Mouse (Mus musculus) liver, embryonic 14.5 days (tissue): ENCODE measurements around the gene Tspan3. TPM values are rescaled to one million over a fixed set of nuclear protein-coding genes. Genes with fewer than 3 reads are reported as not detected.
A peak's percentile ranks its signal among the peaks of the same experiment; 100 is the strongest.

Experiments
- ATAC-seq: fragments of 200-750 bp; cut with Nextera tagmentation; 2 replicates; pipeline ENCODE4 v1.8.0; 2017; ENCODE audit warnings: moderate number of reproducible peaks, mild to moderate bottlenecking, moderate library complexity; ENCODE audit not compliant: insufficient read depth
- DNase-seq, 3 experiments: peaks; one replicate each; pipeline ENCODE4 v3.0.0-alpha.2; 2012 to 2013; ENCODE audit warnings: low read depth in 3 of 3, low spot score in 3 of 3
- H3K27ac ChIP-seq: fragments of 300-500 bp; sonication (generic); 2 replicates; pipeline ENCODE4 v1.5.1; 2014; ENCODE audit warnings: moderate library complexity, mild to moderate bottlenecking, control low read depth, inconsistent platforms
- H3K27me3 ChIP-seq: fragments of 300-500 bp; sonication (generic); 2 replicates; pipeline ENCODE4 v1.6.1; 2014; ENCODE audit warnings: mild to moderate bottlenecking, low read length, moderate library complexity; ENCODE audit not compliant: control insufficient read depth, insufficient read depth
- H3K36me3 ChIP-seq: fragments of 300-500 bp; sonication (generic); replicated peaks from 2 replicates; pipeline ENCODE4 v1.6.1; 2014; ENCODE audit warnings: low read depth; ENCODE audit not compliant: control insufficient read depth, insufficient read depth
- H3K4me1 ChIP-seq, 2 experiments: fragments of 200-500 bp in 1 of 2; fragments of 300-500 bp in 1 of 2; sonication (generic) in 1 of 2; replicated peaks; 2 replicates each; pipeline ENCODE4 v1.6.1; 2012 to 2014; ENCODE audit warnings: antibody characterized with exemption in 1 of 2, inconsistent platforms in 1 of 2, low read length in 1 of 2; ENCODE audit not compliant: control insufficient read depth in 2 of 2, insufficient read depth in 2 of 2
- H3K4me2 ChIP-seq: fragments of 300-500 bp; sonication (generic); 2 replicates; pipeline ENCODE4 v1.6.1; 2014; ENCODE audit warnings: low read depth, mild to moderate bottlenecking, control low read depth, moderate library complexity
- H3K4me3 ChIP-seq, 2 experiments: fragments of 200-500 bp in 1 of 2; fragments of 300-500 bp in 1 of 2; sonication (generic) in 1 of 2; 2 replicates each; pipeline ENCODE4 v1.5.1; 2012 to 2014; ENCODE audit warnings: low read depth in 2 of 2, low read length in 2 of 2, mild to moderate bottlenecking in 2 of 2, control low read depth in 1 of 2, inconsistent platforms in 1 of 2, moderate library complexity in 1 of 2; ENCODE audit not compliant: insufficient read depth in 1 of 2
- H3K9ac ChIP-seq: fragments of 300-500 bp; sonication (generic); replicated peaks from 2 replicates; pipeline ENCODE4 v1.6.1; 2014; ENCODE audit warnings: mild to moderate bottlenecking, control low read depth, moderate library complexity
- H3K9me3 ChIP-seq: fragments of 300-500 bp; sonication (generic); 2 replicates; pipeline ENCODE4 v1.6.1; 2016; ENCODE audit warnings: low read length, mixed read lengths; ENCODE audit not compliant: control insufficient read depth
- CTCF ChIP-seq: IDR thresholded peaks from 2 replicates; pipeline ENCODE4 v1.5.1; 2016; ENCODE audit warnings: antibody characterized with exemption, low read depth, control low read depth
- EP300 ChIP-seq: IDR thresholded peaks from 2 replicates; pipeline ENCODE4 v1.6.1; 2016; ENCODE audit warnings: antibody characterized with exemption, low read depth
- WGBS: fragments of 180-500 bp; shearing (Covaris S2); extraction: QIAGEN DNeasy Blood & Tissue Kit; methylation state at CpG from one replicate; pipeline ENCODE4 v1.1.7; 2014; ENCODE audit not compliant: insufficient replicate concordance; 5-methylcytosine and 5-hydroxymethylcytosine counted together
- polyA plus RNA-seq, 2 experiments: library from polyadenylated mRNA; depleted of rRNA in 1 of 2; stranded (reverse) in 1 of 2; unstranded in 1 of 2; fragments of >200 nt; fragmentation: Nextera tagmentation in 1 of 2; extraction: Ambion mirVana in 1 of 2; gene quantifications; 2 replicates each; pipeline versions ENCODE4 v1.2.1 to v1.2.3; 2012 to 2014

Tspan3 gene
- polyA plus RNA-seq, 2 experiments = 15.3 to 22.4 TPM

GRCm38 (mm10) chr9:56175316-56175715 lies 10.0 kb upstream of the Tspan3 start:
- Histone ChIP-seq H3K4me1 (peaks cover 0 to 5% of the 10 kb centered on the region in 2 experiments; a peak in 1 of 4 replicates), H3K4me3 (no peak overlapping the region), H3K27ac (no peak overlapping the region), H3K4me2 (no peak overlapping the region), H3K27me3 (no peaks in the 10 kb centered on the region; the same call in 1 of the 2 replicates), H3K9ac (no peak overlapping the region), H3K36me3 (no peaks in the 10 kb centered on the region), H3K9me3 (no peaks in the 10 kb centered on the region)
- ATAC-seq (no peak), DNase-seq (no peak)
- 62% methylated on average over 3 of the region's 3 CpGs for WGBS
- no peak for TF ChIP-seq EP300
- TF ChIP-seq CTCF = no peak

DNA sequence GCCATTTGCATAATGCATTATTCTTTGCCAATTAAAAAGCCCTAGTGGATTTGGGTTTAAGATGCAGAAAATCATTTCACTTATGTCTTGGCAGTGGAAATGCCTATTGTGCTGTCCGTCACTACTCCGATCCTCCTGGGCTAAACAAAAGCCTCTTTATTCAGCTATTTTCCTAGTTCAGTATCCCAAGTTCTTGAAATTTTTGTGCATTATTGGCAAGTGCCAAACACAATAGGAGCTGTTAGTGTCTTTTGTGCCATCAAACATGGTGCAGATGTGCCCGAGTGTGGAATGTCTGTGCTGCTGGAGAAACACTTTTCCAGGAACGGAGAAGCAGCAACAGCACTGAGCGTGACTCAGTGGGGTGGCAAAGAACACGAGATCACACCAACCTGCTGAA lies 2.4 kb upstream of the Tspan3 start:
- no peak for ATAC-seq
- Histone ChIP-seq H3K9me3 (no peaks in the 10 kb centered on the region), H3K27me3 (no peaks in the 10 kb centered on the region)

DNA sequence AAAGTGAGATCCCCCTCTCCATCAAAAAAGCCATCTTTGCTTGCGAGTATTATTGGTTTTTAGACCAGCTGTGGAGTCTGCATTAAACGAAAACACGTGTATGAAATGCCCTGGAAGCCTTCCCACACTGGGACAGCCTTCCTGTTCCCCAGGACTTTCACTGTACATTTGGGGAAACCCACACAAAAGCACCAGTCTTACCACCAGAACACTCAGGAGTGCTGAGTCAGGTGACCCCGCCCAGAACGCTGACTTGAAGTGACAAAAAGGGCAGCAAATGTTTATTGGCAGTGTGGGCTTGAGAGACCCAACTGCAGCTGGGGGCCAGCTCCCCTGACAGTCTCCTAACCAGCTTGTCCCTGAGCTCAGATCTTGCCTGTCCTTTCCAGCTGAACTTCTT lies 884 bp upstream of the Tspan3 start:
- Histone ChIP-seq H3K27ac (no peak overlapping the region), H3K4me3 (no peak overlapping the region), H3K4me2 (no peak overlapping the region), H3K36me3 (no peaks in the 10 kb centered on the region), H3K9me3 (no peaks in the 10 kb centered on the region), H3K9ac (no peak overlapping the region), H3K27me3 (no peaks in the 10 kb centered on the region), H3K4me1 (peaks cover 0 to 8% of the 10 kb centered on the region in 2 experiments; a peak in 2 of 4 replicates)
- WGBS = 30% methylated on average over 5 of the region's 5 CpGs
- DNase-seq (peak in 2 of 3 experiments; percentile 20 to 22), ATAC-seq (no peak)
- TF ChIP-seq CTCF (no peak), EP300 (no peak)

More for the DNA sequence above, 2.4 kb upstream of the Tspan3 start:
- no peak overlapping the region for H3K27ac ChIP-seq
- TF ChIP-seq CTCF (no peak), EP300 (no peak)
- H3K4me1 ChIP-seq = peaks cover 0 to 8% of the 10 kb centered on the region in 2 experiments; a peak in 2 of 4 replicates
- WGBS = 74% methylated on average over 6 of the region's 6 CpGs
- H3K9ac ChIP-seq = no peak overlapping the region
- H3K4me2 ChIP-seq = no peak overlapping the region
- DNase-seq = no peak
- H3K4me3 ChIP-seq = no peak overlapping the region
- no peaks in the 10 kb centered on the region for H3K36me3 ChIP-seq

DNA sequence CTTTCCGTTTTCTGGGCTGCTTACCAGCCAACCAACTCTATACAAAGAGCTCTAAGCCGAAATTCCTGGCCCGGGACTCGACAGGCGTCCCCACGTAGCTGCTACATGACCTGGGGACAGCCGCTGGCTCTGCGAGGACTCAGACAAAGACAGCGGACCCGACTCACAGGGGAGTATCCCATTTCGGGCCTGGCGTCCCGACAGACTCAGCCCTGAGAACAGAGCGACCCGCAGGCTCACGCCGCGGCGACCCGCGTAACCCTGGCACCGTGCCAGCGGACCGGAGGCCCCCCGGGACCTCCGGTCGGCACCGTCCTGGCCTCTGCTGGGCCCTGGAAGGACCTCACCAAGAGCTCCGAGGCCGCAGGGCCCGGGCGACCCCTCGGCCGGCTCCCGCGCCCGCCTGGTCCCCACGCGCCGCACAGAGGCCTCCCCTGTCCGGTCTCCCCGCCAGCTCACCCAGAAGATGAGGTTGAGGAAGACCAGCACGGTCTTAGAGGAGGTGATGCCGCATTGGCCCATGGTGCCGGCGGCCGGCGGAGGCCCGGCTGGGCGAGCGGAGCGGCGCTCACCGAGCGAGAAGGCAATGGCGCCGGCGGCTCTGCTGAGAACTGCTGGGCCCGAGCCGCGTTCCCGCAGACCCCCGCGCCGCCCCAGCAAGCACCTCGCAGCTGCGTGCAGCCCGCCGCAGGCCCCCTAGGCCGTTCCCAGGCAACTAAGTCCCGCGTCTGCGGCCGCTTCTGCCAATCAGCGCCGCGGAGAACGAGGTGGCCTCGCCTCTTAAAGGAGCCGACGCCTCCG lies 4.7 kb downstream of the Tspan3 start:
- peak; percentile 58 to 66 (median 62) for DNase-seq
- H3K27me3 ChIP-seq = no peaks in the 10 kb centered on the region
- H3K4me2 ChIP-seq = peak overlapping the region; percentile 96
- TF ChIP-seq CTCF (no peak), EP300 (no peak)
- under 1% methylated on average over 76 of the region's 82 CpGs for WGBS
- H3K4me1 ChIP-seq = peaks cover 4 to 7% of the 10 kb centered on the region in 2 experiments; a peak in 2 of 4 replicates
- peak overlapping the region; percentile 81 for H3K9ac ChIP-seq
- no peaks in the 10 kb centered on the region for H3K9me3 ChIP-seq
- H3K4me3 ChIP-seq = peak overlapping the region; percentile 60 to 89
- no peak overlapping the region for H3K27ac ChIP-seq
- H3K36me3 ChIP-seq = no peaks in the 10 kb centered on the region
- ATAC-seq = peak; percentile 93

GRCm38 (mm10) chr9:56159456-56159855 lies 5.8 kb downstream of the Tspan3 start:
- DNase-seq (no peak), ATAC-seq (no peak)
- Histone ChIP-seq H3K4me1 (peaks cover 4 to 7% of the 10 kb centered on the region in 2 experiments; a peak in 2 of 4 replicates), H3K4me2 (peak overlapping the region; percentile 96), H3K9me3 (no peaks in the 10 kb centered on the region), H3K9ac (no peak overlapping the region), H3K27ac (no peak overlapping the region), H3K36me3 (no peaks in the 10 kb centered on the region), H3K27me3 (no peaks in the 10 kb centered on the region), H3K4me3 (no peak overlapping the region)
- 48% methylated on average over 2 of the region's 2 CpGs for WGBS
- TF ChIP-seq EP300 (no peak), CTCF (no peak)
